Mouse (Mus musculus): ENCODE data around the gene Gm10322.

GRCm38 (mm10) chr10:59571964-59572363, 43.9 kb upstream of the Gm10322 start:
- no peak for TF ChIP-seq CTCF (IDR thresholded peaks at IDR 0.05; ENCODE audit: low read depth)
- no peak for TF ChIP-seq EP300 (IDR thresholded peaks at IDR 0.05; ENCODE audit: low read depth)

All from liver, postnatal 0 days (tissue).